Mouse (Mus musculus) lung, postnatal 14 days (tissue): Measurements from ENCODE around the gene Nr5a2.

Experiments
- DNase-seq: peaks from one replicate; pipeline ENCODE4 v3.0.0; 2021

Nr5a2 gene

GRCm38 (mm10) chr1:136948511-136949275 lies 11.6 kb downstream of the Nr5a2 start:
- peak; percentile 54 for DNase-seq

- no peak for DNase-seq
These were observed 12.2 kb downstream of the Nr5a2 start for GRCm38 (mm10) chr1:136948127-136948422.

GRCm38 (mm10) chr1:136947394-136948126 lies 12.7 kb downstream of the Nr5a2 start:
- DNase-seq: no peak

GRCm38 (mm10) chr1:136946806-136947393 lies 13.3 kb downstream of the Nr5a2 start:
- DNase-seq: no peak

- DNase-seq: no peak
These were observed 13.8 kb downstream of the Nr5a2 start for GRCm38 (mm10) chr1:136946404-136946803.

GRCm38 (mm10) chr1:136945876-136946275 lies 14.4 kb downstream of the Nr5a2 start:
- no peak for DNase-seq

GRCm38 (mm10) chr1:136945426-136945825 lies 14.8 kb downstream of the Nr5a2 start:
- DNase-seq: no peak

GRCm38 (mm10) chr1:136940603-136941002 lies 19.6 kb downstream of the Nr5a2 start:
- DNase-seq: no peak

GRCm38 (mm10) chr1:136939220-136939619 lies 21.0 kb downstream of the Nr5a2 start:
- DNase-seq: no peak

- DNase-seq: no peak
These were observed 24.3 kb downstream of the Nr5a2 start for GRCm38 (mm10) chr1:136935960-136936324.

- no peak for DNase-seq
These were observed 24.8 kb downstream of the Nr5a2 start for GRCm38 (mm10) chr1:136935316-136935959.

- no peak for DNase-seq
These were observed 26.2 kb downstream of the Nr5a2 start for GRCm38 (mm10) chr1:136934051-136934450.

GRCm38 (mm10) chr1:136931026-136931425 lies 29.2 kb downstream of the Nr5a2 start:
- no peak for DNase-seq

GRCm38 (mm10) chr1:136929743-136930142 lies 30.5 kb downstream of the Nr5a2 start:
- no peak for DNase-seq

GRCm38 (mm10) chr1:136927428-136927827 lies 32.8 kb downstream of the Nr5a2 start:
- no peak for DNase-seq

- DNase-seq: no peak
These were observed 34.2 kb downstream of the Nr5a2 start for GRCm38 (mm10) chr1:136926026-136926425.

GRCm38 (mm10) chr1:136920089-136920488 lies 40.2 kb downstream of the Nr5a2 start:
- DNase-seq: no peak

GRCm38 (mm10) chr1:136918791-136919190 lies 41.5 kb downstream of the Nr5a2 start:
- no peak for DNase-seq

GRCm38 (mm10) chr1:136915438-136915837 lies 44.8 kb downstream of the Nr5a2 start:
- peak; percentile 22 for DNase-seq

GRCm38 (mm10) chr1:136911996-136912395 lies 48.3 kb downstream of the Nr5a2 start:
- DNase-seq: no peak

- no peak for DNase-seq
These were observed 48.7 kb downstream of the Nr5a2 start for GRCm38 (mm10) chr1:136911594-136911860.

- DNase-seq: no peak
These were observed 49.3 kb downstream of the Nr5a2 start for GRCm38 (mm10) chr1:136910741-136911593.

- DNase-seq: no peak
These were observed 50.1 kb downstream of the Nr5a2 start for GRCm38 (mm10) chr1:136910144-136910543.
